Comparison of ENCODE assay signal across 8 mouse cellular contexts in the genomic region with DNA sequence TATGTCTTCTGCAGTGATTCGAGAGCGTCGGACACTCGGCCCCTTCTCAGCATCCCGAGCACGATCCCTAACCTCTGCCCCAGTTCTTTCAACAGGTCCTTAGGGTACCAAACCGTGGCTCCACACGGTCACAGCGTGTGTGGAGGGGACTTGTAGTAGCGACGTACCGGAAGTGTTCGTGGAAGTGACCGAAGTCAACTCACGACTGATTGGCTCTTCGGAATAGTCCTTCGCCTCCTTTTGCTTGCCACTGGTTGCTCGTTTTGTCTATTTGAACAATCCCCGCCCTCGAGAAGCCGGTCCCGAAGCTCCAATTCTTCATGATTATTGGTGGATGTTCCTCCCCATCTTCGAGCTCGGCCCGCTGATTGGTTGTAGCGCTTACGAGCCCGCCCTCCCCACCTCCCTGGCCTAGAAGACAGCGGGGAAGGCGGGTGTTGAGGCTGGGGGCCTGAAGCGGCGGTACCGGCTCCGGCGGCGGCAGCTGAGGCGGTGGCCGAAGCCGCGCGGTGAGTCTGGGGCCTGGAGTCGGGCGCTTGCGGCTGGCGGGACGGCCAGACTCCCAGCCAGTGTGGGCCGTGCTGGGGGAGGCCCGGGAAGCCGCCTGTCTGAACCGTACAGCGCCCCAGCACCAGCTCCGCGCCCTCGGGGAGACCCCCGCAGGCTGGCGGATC. TPM values are rescaled to one million over a fixed set of nuclear protein-coding genes. Genes with fewer than 3 reads are reported as not detected.
DNase-seq lines count a peak whose midpoint lies in the region; ATAC-seq and TF ChIP-seq lines count a peak whose summit lies in the region.

A gene (plus strand): TSS at position 433 of the 674 bp plus-strand sequence.

- peak; percentile 85 for TF ChIP-seq POLR2A in testis, adult 2 months (IDR thresholded peaks at IDR 0.05; ENCODE audit: control insufficient read depth, low read depth, low read length)

- DNase-seq in c-Kit-positive CD71-positive TER-119-positive erythroid progenitor cells, embryonic 14.5 days (ENCODE audit: low spot score) = peak; percentile 96
- DNase-seq in heart, postnatal 0 days (ENCODE audit: low spot score) = peak; percentile 99
- peak; percentile 94 to 96 for DNase-seq in kidney, postnatal 4 days

- ATAC-seq in forebrain, embryonic 12.5 days (ENCODE audit: low FRiP score) = peak; percentile 97
- peak; percentile 93 for ATAC-seq in heart, postnatal 0 days (ENCODE audit: insufficient read depth, low read depth)
- peak; percentile 90 for ATAC-seq in liver, embryonic 16.5 days (ENCODE audit: low read depth)
- peak; percentile 97 for ATAC-seq in neural tube, embryonic 13.5 days (ENCODE audit: low read depth)

- peak within 1 kb of the TSS; percentile 88 for H3K9ac ChIP-seq in forebrain, embryonic 12.5 days
- peak within 1 kb of the TSS; percentile 80 for H3K9ac ChIP-seq in heart, postnatal 0 days (replicated peaks; ENCODE audit: low read depth, low read length)
- peak within 1 kb of the TSS; percentile 95 for H3K9ac ChIP-seq in liver, embryonic 16.5 days (ENCODE audit: low read depth, low read length)
- H3K9ac ChIP-seq in neural tube, embryonic 13.5 days = peak within 1 kb of the TSS; percentile 89

- H3K4me1 ChIP-seq in E14TG2a.4 (replicated peaks; ENCODE audit: low read depth, low read length) = peaks cover 37% of the 10 kb centered on the region
- peaks cover 36% of the 10 kb centered on the region for H3K4me1 ChIP-seq in forebrain, embryonic 12.5 days
- peaks cover 23% of the 10 kb centered on the region for H3K4me1 ChIP-seq in heart, postnatal 0 days (ENCODE audit: control insufficient read depth, insufficient read depth)
- peaks cover 34% of the 10 kb centered on the region for H3K4me1 ChIP-seq in liver, embryonic 16.5 days (ENCODE audit: control insufficient read depth, low read depth, low read length)
- H3K4me1 ChIP-seq in neural tube, embryonic 13.5 days (replicated peaks) = peaks cover 48% of the 10 kb centered on the region
- H3K4me1 ChIP-seq in testis, adult 2 months (ENCODE audit: control insufficient read depth, insufficient read depth, low read length) = peaks cover 10% of the 10 kb centered on the region

- peaks cover 31% of the 10 kb centered on the region for H3K36me3 ChIP-seq in E14TG2a.4 (ENCODE audit: insufficient read depth, low read length)
- peaks cover 15% of the 10 kb centered on the region for H3K36me3 ChIP-seq in forebrain, embryonic 12.5 days (replicated peaks)
- H3K36me3 ChIP-seq in heart, postnatal 0 days (replicated peaks; ENCODE audit: control insufficient read depth, insufficient read depth, low read length) = peaks cover 14% of the 10 kb centered on the region
- H3K36me3 ChIP-seq in liver, embryonic 16.5 days (ENCODE audit: control insufficient read depth, insufficient read depth) = peaks cover 10% of the 10 kb centered on the region; the same call in 1 of the 2 replicates
- peaks cover 13% of the 10 kb centered on the region for H3K36me3 ChIP-seq in neural tube, embryonic 13.5 days
- H3K36me3 ChIP-seq in testis, adult 2 months (ENCODE audit: control insufficient read depth, insufficient read depth, low read length) = peaks cover 5% of the 10 kb centered on the region

- TF ChIP-seq CTCF in E14TG2a.4 (conservative IDR thresholded peaks at IDR 0.05; ENCODE audit: low read length) = no peak
- no peak for TF ChIP-seq CTCF in heart, postnatal 0 days (IDR thresholded peaks at IDR 0.05; ENCODE audit: low read depth)
- no peak for TF ChIP-seq CTCF in testis, adult 2 months (IDR thresholded peaks at IDR 0.05; ENCODE audit: control insufficient read depth, insufficient read depth, insufficient replicate concordance, low read depth, low read length)

- H3K9me3 ChIP-seq in E14TG2a.4 (ENCODE audit: low read length) = no peaks in the 10 kb centered on the region
- no peaks in the 10 kb centered on the region for H3K9me3 ChIP-seq in forebrain, embryonic 12.5 days
- no peaks in the 10 kb centered on the region for H3K9me3 ChIP-seq in heart, postnatal 0 days (replicated peaks; ENCODE audit: control insufficient read depth, low read length)
- H3K9me3 ChIP-seq in liver, embryonic 16.5 days (replicated peaks; ENCODE audit: control insufficient read depth, low read length) = no peaks in the 10 kb centered on the region
- H3K9me3 ChIP-seq in neural tube, embryonic 13.5 days = no peaks in the 10 kb centered on the region

- no peak for TF ChIP-seq EP300 in heart, postnatal 0 days (IDR thresholded peaks at IDR 0.05; ENCODE audit: low read depth)

- H3K27me3 ChIP-seq in E14TG2a.4 (ENCODE audit: insufficient read depth, low read length) = no peaks in the 10 kb centered on the region
- H3K27me3 ChIP-seq in forebrain, embryonic 12.5 days = no peaks in the 10 kb centered on the region
- no peaks in the 10 kb centered on the region for H3K27me3 ChIP-seq in heart, postnatal 0 days (ENCODE audit: control insufficient read depth, insufficient read depth, low read length)
- no peaks in the 10 kb centered on the region for H3K27me3 ChIP-seq in liver, embryonic 16.5 days (ENCODE audit: control insufficient read depth, insufficient read depth, low read depth, low read length)
- no peaks in the 10 kb centered on the region for H3K27me3 ChIP-seq in neural tube, embryonic 13.5 days
- H3K27me3 ChIP-seq in testis, adult 2 months (ENCODE audit: control insufficient read depth, insufficient read depth, low read length) = no peaks in the 10 kb centered on the region

- peak within 1 kb of the TSS; percentile 85 for H3K27ac ChIP-seq in forebrain, embryonic 12.5 days
- peak within 1 kb of the TSS; percentile 76 for H3K27ac ChIP-seq in heart, postnatal 0 days (ENCODE audit: low read depth)
- peak within 1 kb of the TSS; percentile 81 for H3K27ac ChIP-seq in liver, embryonic 16.5 days (ENCODE audit: low read length)
- H3K27ac ChIP-seq in neural tube, embryonic 13.5 days (replicated peaks) = peak within 1 kb of the TSS; percentile 83
- peak within 1 kb of the TSS; percentile 88 for H3K27ac ChIP-seq in testis, adult 2 months (ENCODE audit: control insufficient read depth, insufficient read depth, low read depth, low read length)

- peak within 1 kb of the TSS; percentile 97 for H3K4me3 ChIP-seq in E14TG2a.4 (replicated peaks; ENCODE audit: low read length)
- H3K4me3 ChIP-seq in forebrain, embryonic 12.5 days (replicated peaks) = peak within 1 kb of the TSS; percentile 97
- peak within 1 kb of the TSS; percentile 81 for H3K4me3 ChIP-seq in heart, postnatal 0 days (ENCODE audit: low read depth, low read length)
- peak within 1 kb of the TSS; percentile 98 for H3K4me3 ChIP-seq in liver, embryonic 16.5 days (ENCODE audit: low read depth, low read length)
- H3K4me3 ChIP-seq in neural tube, embryonic 13.5 days = peak within 1 kb of the TSS; percentile 93
- H3K4me3 ChIP-seq in testis, adult 2 months (ENCODE audit: control insufficient read depth, low read depth, low read length) = peak within 1 kb of the TSS; percentile 96

- H3K4me2 ChIP-seq in forebrain, embryonic 12.5 days = peak within 1 kb of the TSS; percentile 80
- peak within 1 kb of the TSS; percentile 79 for H3K4me2 ChIP-seq in heart, postnatal 0 days (ENCODE audit: low read depth, low read length)
- peak within 1 kb of the TSS; percentile 89 for H3K4me2 ChIP-seq in liver, embryonic 16.5 days (ENCODE audit: low read depth, low read length)
- peak within 1 kb of the TSS; percentile 82 for H3K4me2 ChIP-seq in neural tube, embryonic 13.5 days

- under 1% methylated on average over 52 of the region's 56 CpGs for WGBS in forebrain, embryonic 12.5 days
- under 1% methylated on average over 48 of the region's 56 CpGs for WGBS in heart, postnatal 0 days
- under 1% methylated on average over 55 of the region's 56 CpGs for WGBS in liver, embryonic 16.5 days (ENCODE audit: insufficient replicate concordance)
- WGBS in neural tube, embryonic 13.5 days = under 1% methylated on average over 55 of the region's 56 CpGs

RNA-seq across cellular contexts. Expression of the gene that starts here (rescaled TPM):
- polyA plus RNA-seq in forebrain, embryonic 12.5 days (2016; fragmentation: Nextera tagmentation; extraction: Ambion mirVana) = 31.2 and 35.1 TPM in 2 replicates
- 31.2 and 52.2 TPM in 2 replicates for total RNA-seq in heart, postnatal 0 days (2014; rRNA removed; ENCODE audit: low replicate concordance)
- 17.3 and 20.5 TPM in 2 replicates for polyA plus RNA-seq in heart, postnatal 0 days (2015; fragmentation: Nextera tagmentation; extraction: Ambion mirVana)
- polyA plus RNA-seq in liver, embryonic 16.5 days (2015; fragmentation: Nextera tagmentation; extraction: Ambion mirVana) = 7.6 and 9.3 TPM in 2 replicates
- 21.4 and 23.0 TPM in 2 replicates for polyA plus RNA-seq in neural tube, embryonic 13.5 days (2015; fragmentation: Nextera tagmentation; extraction: Ambion mirVana)
- polyA plus RNA-seq in testis, adult 2 months (2012; rRNA removed) = 74.8 and 75.5 TPM in 2 replicates

Comparison
In these comparisons a context has a peak if more than half of its experiments do, and no peak if none do; other contexts are left out.
1. Peak in every context shown above with its lines: DNase-seq, ATAC-seq, H3K4me3 ChIP-seq and H3K27ac ChIP-seq.